Mouse (Mus musculus) neural tube, embryonic 14.5 days (tissue): ENCODE measurements around the gene Bmp2k. TPM values are rescaled to one million over a fixed set of nuclear protein-coding genes. Genes with fewer than 3 reads are reported as not detected.

Experiments
- ATAC-seq: fragments of 200-750 bp; cut with Nextera tagmentation; 2 replicates; pipeline ENCODE4 v1.8.0; 2017; ENCODE audit warnings: low read depth, mild to moderate bottlenecking, moderate TSS enrichment, moderate library complexity
- H3K27ac ChIP-seq: fragments of 300-500 bp; sonication (generic); 2 replicates; pipeline ENCODE4 v1.5.1; 2014; ENCODE audit warnings: low read depth, mild to moderate bottlenecking, control low read depth, low read length, moderate library complexity, mixed read lengths
- H3K27me3 ChIP-seq: fragments of 300-500 bp; sonication (generic); 2 replicates; pipeline ENCODE4 v1.6.1; 2014; ENCODE audit warnings: low read length; ENCODE audit not compliant: control insufficient read depth, insufficient read depth
- H3K36me3 ChIP-seq: fragments of 300-500 bp; sonication (generic); 2 replicates; pipeline ENCODE4 v1.6.1; 2014; ENCODE audit warnings: low read length, mixed read lengths; ENCODE audit not compliant: control insufficient read depth, insufficient read depth
- H3K4me1 ChIP-seq: fragments of 300-500 bp; sonication (generic); 2 replicates; pipeline ENCODE4 v1.6.1; 2014; ENCODE audit warnings: low read length; ENCODE audit not compliant: control insufficient read depth, insufficient read depth
- H3K4me2 ChIP-seq: fragments of 300-500 bp; sonication (generic); 2 replicates; pipeline ENCODE4 v1.6.1; 2014; ENCODE audit warnings: mild to moderate bottlenecking, low read depth, low read length, control low read depth
- H3K4me3 ChIP-seq: fragments of 300-500 bp; sonication (generic); 2 replicates; pipeline ENCODE4 v1.5.1; 2014; ENCODE audit warnings: low read depth, low read length, control low read depth, mixed read lengths
- H3K9ac ChIP-seq: fragments of 300-500 bp; sonication (generic); replicated peaks from 2 replicates; pipeline ENCODE4 v1.6.1; 2014; ENCODE audit warnings: low read depth, mild to moderate bottlenecking, control low read depth, low read length, mixed read lengths
- H3K9me3 ChIP-seq: fragments of 300-500 bp; sonication (generic); 2 replicates; pipeline ENCODE4 v1.6.1; 2016; ENCODE audit warnings: low read length; ENCODE audit not compliant: control insufficient read depth
- WGBS: fragments of 180-500 bp; shearing (Covaris S2); extraction: QIAGEN DNeasy Blood & Tissue Kit; methylation state at CpG from one replicate; pipeline ENCODE4 v1.1.7; 2014; 5-methylcytosine and 5-hydroxymethylcytosine counted together
- polyA plus RNA-seq: library from polyadenylated mRNA; unstranded; fragments of >200 nt; fragmentation: Nextera tagmentation; extraction: Ambion mirVana; gene quantifications from 2 replicates; pipeline ENCODE4 v1.2.1, GENCODE M21; 2014

Bmp2k gene
- polyA plus RNA-seq: 8.4 and 10.8 TPM in 2 replicates

GRCm38 (mm10) chr5:96997310-96997801, at the start of gene Bmp2k:
TSS of gene Bmp2k (plus strand) at chr5:96997689.
- Histone ChIP-seq H3K4me3 (peak within 1 kb of the TSS; percentile 72), H3K36me3 (no peaks in the 10 kb centered on the region), H3K9ac (peak within 1 kb of the TSS; percentile 87), H3K4me2 (peak within 1 kb of the TSS; percentile 85), H3K4me1 (peaks cover 11% of the 10 kb centered on the region), H3K9me3 (no peaks in the 10 kb centered on the region), H3K27me3 (no peaks in the 10 kb centered on the region), H3K27ac (peak within 1 kb of the TSS; percentile 89)
- ATAC-seq: peak; percentile 98
- under 1% methylated on average over 46 of the region's 78 CpGs for WGBS

- H3K27ac ChIP-seq: no peak overlapping the region
- no peak overlapping the region for H3K9ac ChIP-seq
- no peaks in the 10 kb centered on the region for H3K4me1 ChIP-seq
- no peak for ATAC-seq
- H3K9me3 ChIP-seq: no peaks in the 10 kb centered on the region
- H3K36me3 ChIP-seq: no peaks in the 10 kb centered on the region
- no peak overlapping the region for H3K4me2 ChIP-seq
- no peaks in the 10 kb centered on the region for H3K27me3 ChIP-seq
- no peak overlapping the region for H3K4me3 ChIP-seq
- 84% methylated on average over 13 of the region's 13 CpGs for WGBS
Observed at GRCm38 (mm10) chr5:96948856-96949527, 48.5 kb upstream of the Bmp2k start.

DNA sequence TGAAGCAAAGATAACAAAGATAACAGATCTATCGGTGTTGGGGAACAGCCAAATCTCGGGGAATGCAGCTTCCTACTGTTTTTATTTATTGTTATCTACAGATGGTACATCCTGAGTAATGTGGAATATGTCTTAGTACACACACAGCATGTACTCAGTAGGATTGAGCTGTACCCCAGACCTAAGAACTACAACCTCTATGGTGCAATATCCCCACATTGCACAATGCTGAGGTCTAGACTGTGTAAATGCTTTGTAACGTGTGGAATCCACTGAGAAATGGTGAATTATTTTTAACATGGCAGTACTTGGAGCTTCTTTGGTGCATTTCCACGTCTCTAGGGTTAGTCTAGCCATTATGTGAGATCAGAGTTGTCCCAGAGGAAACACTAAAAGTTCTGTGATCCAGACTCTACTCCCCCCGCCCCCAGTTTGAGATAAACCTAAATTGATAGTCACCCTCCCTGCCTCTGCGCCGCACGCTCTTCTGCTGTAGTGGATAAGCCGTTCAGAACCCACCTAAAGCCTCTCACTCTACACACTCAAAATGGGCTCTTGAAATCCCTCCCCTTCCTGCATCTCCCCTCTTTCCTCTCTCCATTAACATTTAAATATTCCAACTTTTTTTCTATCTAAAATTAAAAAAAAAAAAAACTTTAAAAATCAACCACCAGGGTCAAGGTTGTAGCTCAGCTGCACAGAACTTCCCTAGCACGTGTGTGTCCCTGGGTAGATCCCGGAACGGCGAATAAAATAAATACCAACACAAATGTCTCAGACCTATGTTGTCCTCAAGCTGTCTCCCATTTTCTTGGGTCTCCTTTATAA, 47.4 kb upstream of the Bmp2k start:
- Histone ChIP-seq H3K9me3 (no peaks in the 10 kb centered on the region), H3K27ac (no peak overlapping the region), H3K4me3 (no peak overlapping the region), H3K36me3 (no peaks in the 10 kb centered on the region), H3K4me2 (no peak overlapping the region), H3K9ac (no peak overlapping the region), H3K27me3 (no peaks in the 10 kb centered on the region), H3K4me1 (no peaks in the 10 kb centered on the region)
- WGBS: 93% methylated on average over 13 of the region's 13 CpGs
- no peak for ATAC-seq

GRCm38 (mm10) chr5:96950667-96951492, 46.6 kb upstream of the Bmp2k start:
- Histone ChIP-seq H3K4me3 (no peak overlapping the region), H3K9me3 (no peaks in the 10 kb centered on the region), H3K27ac (no peak overlapping the region), H3K36me3 (no peaks in the 10 kb centered on the region), H3K9ac (no peak overlapping the region), H3K4me2 (no peak overlapping the region), H3K4me1 (no peaks in the 10 kb centered on the region), H3K27me3 (no peaks in the 10 kb centered on the region)
- 81% methylated on average over 10 of the region's 10 CpGs for WGBS
- no peak for ATAC-seq

GRCm38 (mm10) chr5:96951493-96952105, 45.9 kb upstream of the Bmp2k start:
- no peaks in the 10 kb centered on the region for H3K9me3 ChIP-seq
- no peak for ATAC-seq
- WGBS: 83% methylated on average over 8 of the region's 8 CpGs

DNA sequence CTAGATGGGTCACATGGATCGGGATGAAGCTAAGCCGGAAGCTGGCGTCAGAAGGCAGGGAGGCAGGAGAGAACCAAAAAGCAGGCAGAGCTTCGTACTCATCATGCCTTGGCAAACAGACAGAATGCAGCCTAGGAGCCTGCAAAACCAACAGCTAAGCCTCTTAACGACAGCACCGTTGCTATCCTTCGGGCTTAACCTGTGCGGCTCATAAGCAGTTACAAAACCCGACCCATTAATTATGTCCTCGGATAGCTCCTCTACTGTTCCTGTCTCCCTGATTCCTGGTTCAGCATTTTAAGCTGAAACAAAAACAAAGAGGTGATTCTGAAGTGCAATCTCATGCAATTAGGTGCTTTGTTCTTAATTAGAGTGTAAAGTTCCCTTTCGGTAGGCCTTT, 43.4 kb upstream of the Bmp2k start:
- H3K36me3 ChIP-seq: no peaks in the 10 kb centered on the region

More at GRCm38 (mm10) chr5:96951493-96952105, 45.9 kb upstream of the Bmp2k start:
- Histone ChIP-seq H3K27ac (no peak overlapping the region), H3K4me1 (no peaks in the 10 kb centered on the region), H3K4me2 (no peak overlapping the region), H3K27me3 (no peaks in the 10 kb centered on the region), H3K36me3 (no peaks in the 10 kb centered on the region), H3K9ac (no peak overlapping the region), H3K4me3 (no peak overlapping the region)

DNA sequence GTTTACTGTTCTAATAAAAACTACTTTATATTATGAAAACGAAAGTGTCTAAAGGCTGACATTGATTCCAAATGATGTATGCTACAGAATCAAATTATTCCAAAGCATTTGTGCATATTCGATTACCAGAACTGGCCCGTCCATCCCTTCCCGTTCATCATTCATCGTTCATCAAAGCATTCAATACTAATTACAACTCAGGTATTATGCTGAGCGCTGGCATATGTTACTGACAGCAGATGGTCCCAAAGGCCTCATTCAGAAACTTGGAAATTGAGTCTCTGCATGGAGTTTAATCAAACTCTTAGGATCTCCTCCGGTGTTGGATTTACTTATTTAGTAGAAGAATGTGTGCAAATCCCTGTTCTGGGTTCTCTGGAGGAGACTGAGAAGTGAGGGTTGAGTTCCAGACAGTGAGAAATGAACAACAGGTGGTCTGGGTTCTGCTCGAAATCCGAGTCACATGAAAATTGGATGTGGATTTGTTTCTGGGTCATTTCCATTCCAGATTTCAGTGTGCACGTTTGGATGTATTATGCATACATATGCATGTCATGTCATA, 42.9 kb upstream of the Bmp2k start:
- no peak overlapping the region for H3K4me2 ChIP-seq
- H3K27ac ChIP-seq: no peak overlapping the region
- no peak overlapping the region for H3K9ac ChIP-seq
- no peak for ATAC-seq
- WGBS: 78% methylated on average over 10 of the region's 10 CpGs
- H3K9me3 ChIP-seq: no peaks in the 10 kb centered on the region
- no peaks in the 10 kb centered on the region for H3K27me3 ChIP-seq
- H3K4me1 ChIP-seq: no peaks in the 10 kb centered on the region
- no peaks in the 10 kb centered on the region for H3K36me3 ChIP-seq
- H3K4me3 ChIP-seq: no peak overlapping the region

More for the DNA sequence above, 43.4 kb upstream of the Bmp2k start:
- no peak overlapping the region for H3K9ac ChIP-seq
- no peak overlapping the region for H3K4me3 ChIP-seq
- no peak overlapping the region for H3K4me2 ChIP-seq
- H3K9me3 ChIP-seq: no peaks in the 10 kb centered on the region
- H3K27ac ChIP-seq: no peak overlapping the region
- WGBS: 38% methylated on average over 11 of the region's 11 CpGs
- H3K4me1 ChIP-seq: no peaks in the 10 kb centered on the region
- no peaks in the 10 kb centered on the region for H3K27me3 ChIP-seq
- ATAC-seq: no peak

GRCm38 (mm10) chr5:96956926-96957325, 40.6 kb upstream of the Bmp2k start:
- H3K27me3 ChIP-seq: no peaks in the 10 kb centered on the region
- H3K9me3 ChIP-seq: no peaks in the 10 kb centered on the region
- H3K4me2 ChIP-seq: no peak overlapping the region
- H3K36me3 ChIP-seq: no peaks in the 10 kb centered on the region
- no peak overlapping the region for H3K4me3 ChIP-seq
- ATAC-seq: no peak
- no peak overlapping the region for H3K27ac ChIP-seq
- no peaks in the 10 kb centered on the region for H3K4me1 ChIP-seq
- H3K9ac ChIP-seq: no peak overlapping the region
- WGBS: 43% methylated on average over 3 of the region's 3 CpGs
